Mouse (Mus musculus): Measurements from ENCODE around the gene Vars. TPM values are rescaled to one million over a fixed set of nuclear protein-coding genes. Genes with fewer than 3 reads are reported as not detected.

Gene Vars
- polyA plus RNA-seq, 1 experiment from 2014 or later = 51.4 TPM

DNA sequence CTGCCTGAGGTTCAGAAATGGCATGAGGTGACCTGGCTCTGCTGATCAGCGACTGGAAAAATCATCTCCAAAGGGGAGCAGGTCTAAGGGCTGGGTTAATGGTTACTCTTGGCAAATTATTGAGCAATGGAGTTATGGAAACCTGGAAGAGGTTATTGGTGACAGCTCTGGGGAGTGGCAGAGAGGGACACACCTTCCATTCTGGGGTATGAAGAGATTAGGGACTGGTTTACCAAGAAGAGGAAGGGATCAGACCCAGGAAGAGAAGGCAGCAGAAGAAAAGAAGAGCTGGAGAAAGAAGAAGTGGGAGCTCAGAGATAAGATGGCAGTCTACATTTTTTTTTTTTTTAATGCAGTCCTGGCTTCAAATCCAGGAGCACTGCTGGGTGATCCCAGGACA lies 46.9 kb downstream of the Vars start:
- Histone ChIP-seq H3K4me3 (ENCODE audit: low read depth, low read length) (no peak overlapping the region), H3K36me3 (ENCODE audit: control insufficient read depth, insufficient read depth, low read length) (no peaks in the 10 kb centered on the region), H3K9me3 (ENCODE audit: control insufficient read depth, low read length) (no peaks in the 10 kb centered on the region), H3K4me1 (ENCODE audit: control insufficient read depth, insufficient read depth, low read length) (peaks cover 5% of the 10 kb centered on the region; the same call in 1 of the 2 replicates), H3K27me3 (ENCODE audit: control insufficient read depth, insufficient read depth, low read length) (no peaks in the 10 kb centered on the region), H3K27ac (ENCODE audit: low read depth, low read length) (peak overlapping the region; percentile 12; the same call in 1 of the 2 replicates), H3K4me2 (ENCODE audit: low read depth, low read length) (no peak overlapping the region), H3K9ac (replicated peaks; ENCODE audit: low read depth, low read length) (no peak overlapping the region)
- ATAC-seq (ENCODE audit: low read depth) = no peak
- WGBS = 56% methylated on average over 1 of the region's 1 CpGs

DNA sequence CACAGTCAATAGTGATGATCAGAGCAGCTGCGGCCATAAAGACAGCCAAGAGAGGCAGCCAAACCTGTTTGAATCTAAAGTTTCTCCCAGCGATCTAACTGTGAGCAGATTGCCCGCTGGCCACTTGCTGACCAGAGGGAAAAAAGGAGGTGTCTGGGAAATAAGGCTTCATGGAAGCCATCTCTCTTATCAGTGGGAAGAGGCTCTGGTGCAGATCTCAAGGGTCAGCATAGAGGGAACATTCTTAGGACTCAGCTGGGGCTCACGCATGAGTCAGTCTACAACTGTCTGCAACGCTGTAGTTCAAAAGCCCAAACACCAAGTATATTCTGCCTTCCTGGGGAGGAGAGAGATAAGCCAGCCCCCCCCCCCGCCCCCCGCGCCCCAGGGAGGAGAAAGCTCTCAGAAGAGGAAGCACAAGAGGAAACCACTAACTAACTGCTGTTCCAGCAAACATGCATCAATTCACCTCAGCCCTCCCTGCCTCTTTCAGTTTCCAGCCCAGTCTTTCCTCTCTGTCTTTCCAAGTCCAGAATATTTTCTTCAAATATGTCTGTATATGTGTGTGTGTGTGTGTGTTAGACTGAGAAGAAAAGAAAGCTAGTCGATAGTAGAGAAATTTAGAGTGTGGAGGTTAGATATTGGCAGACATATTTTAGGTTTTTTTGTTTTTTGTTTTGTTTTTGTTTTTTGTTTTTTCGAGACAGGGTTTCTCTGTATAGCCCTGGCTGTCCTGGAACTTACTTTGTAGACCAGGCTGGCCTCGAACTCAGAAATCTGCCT lies 47.6 kb downstream of the Vars start:
- Histone ChIP-seq H3K27ac (ENCODE audit: low read depth, low read length) (peak overlapping the region; percentile 12; the same call in 1 of the 2 replicates), H3K4me3 (ENCODE audit: low read depth, low read length) (no peak overlapping the region), H3K9me3 (ENCODE audit: control insufficient read depth, low read length) (no peaks in the 10 kb centered on the region), H3K4me1 (ENCODE audit: control insufficient read depth, insufficient read depth, low read length) (peaks cover 5% of the 10 kb centered on the region; the same call in 1 of the 2 replicates), H3K4me2 (ENCODE audit: low read depth, low read length) (no peak overlapping the region), H3K9ac (replicated peaks; ENCODE audit: low read depth, low read length) (no peak overlapping the region), H3K36me3 (ENCODE audit: control insufficient read depth, insufficient read depth, low read length) (no peaks in the 10 kb centered on the region), H3K27me3 (ENCODE audit: control insufficient read depth, insufficient read depth, low read length) (no peaks in the 10 kb centered on the region)
- WGBS = 36% methylated on average over 11 of the region's 11 CpGs
- no peak for ATAC-seq (ENCODE audit: low read depth)

- Histone ChIP-seq H3K27me3 (ENCODE audit: control insufficient read depth, insufficient read depth, low read length) (no peaks in the 10 kb centered on the region), H3K4me2 (ENCODE audit: low read depth, low read length) (no peak overlapping the region), H3K36me3 (ENCODE audit: control insufficient read depth, insufficient read depth, low read length) (no peaks in the 10 kb centered on the region), H3K4me1 (ENCODE audit: control insufficient read depth, insufficient read depth, low read length) (peaks cover 5% of the 10 kb centered on the region; the same call in 1 of the 2 replicates), H3K9ac (replicated peaks; ENCODE audit: low read depth, low read length) (no peak overlapping the region), H3K27ac (ENCODE audit: low read depth, low read length) (no peak overlapping the region), H3K4me3 (ENCODE audit: low read depth, low read length) (no peak overlapping the region), H3K9me3 (ENCODE audit: control insufficient read depth, low read length) (no peaks in the 10 kb centered on the region)
- ATAC-seq (ENCODE audit: low read depth) = no peak
- 86% methylated on average over 5 of the region's 5 CpGs for WGBS
Observed at GRCm38 (mm10) chr17:35048932-35049440, 48.2 kb downstream of the Vars start.

DNA sequence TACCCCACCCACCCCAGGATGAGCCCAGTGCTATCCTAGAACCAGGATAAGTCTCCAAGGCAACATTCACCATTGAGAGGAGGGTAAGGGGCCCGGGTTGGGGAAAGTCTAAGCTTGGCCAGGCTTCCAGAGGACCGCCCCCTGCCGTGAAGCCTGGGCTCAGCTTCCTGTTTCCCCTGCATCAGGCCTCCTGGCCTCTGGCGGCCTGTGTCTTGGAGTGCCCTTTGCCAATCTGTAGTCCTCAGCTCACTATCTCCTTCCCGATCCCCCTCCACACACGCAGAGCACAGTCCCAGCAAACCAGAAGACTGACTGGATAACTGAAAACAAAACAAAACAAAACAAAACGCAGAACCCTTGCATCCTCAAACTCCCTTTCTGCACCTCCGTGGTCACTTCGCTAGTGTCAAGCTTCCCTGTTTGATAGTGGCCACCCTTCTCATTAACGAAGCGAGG lies 48.8 kb downstream of the Vars start, which contains the start of gene Clic1:
TSS of gene Clic1 (plus strand) at position 406 of the 456 bp plus-strand sequence.
- peaks cover 5% of the 10 kb centered on the region; the same call in 1 of the 2 replicates for H3K4me1 ChIP-seq (ENCODE audit: control insufficient read depth, insufficient read depth, low read length)

GRCm38 (mm10) chr17:35050126-35050750 lies 49.5 kb downstream of the Vars start:
- ATAC-seq (ENCODE audit: low read depth) = no peak
- 0% methylated on average over 24 of the region's 27 CpGs for WGBS
- Histone ChIP-seq H3K4me2 (ENCODE audit: low read depth, low read length) (peak overlapping the region; percentile 38), H3K27ac (ENCODE audit: low read depth, low read length) (peak overlapping the region; percentile 49), H3K9me3 (ENCODE audit: control insufficient read depth, low read length) (no peaks in the 10 kb centered on the region), H3K9ac (replicated peaks; ENCODE audit: low read depth, low read length) (peak overlapping the region; percentile 46), H3K4me1 (ENCODE audit: control insufficient read depth, insufficient read depth, low read length) (peaks cover 5% of the 10 kb centered on the region; the same call in 1 of the 2 replicates), H3K36me3 (ENCODE audit: control insufficient read depth, insufficient read depth, low read length) (no peaks in the 10 kb centered on the region), H3K27me3 (ENCODE audit: control insufficient read depth, insufficient read depth, low read length) (no peaks in the 10 kb centered on the region), H3K4me3 (ENCODE audit: low read depth, low read length) (peak overlapping the region; percentile 35)

More for the DNA sequence above, 48.8 kb downstream of the Vars start, which contains the start of gene Clic1:
- Histone ChIP-seq H3K9me3 (ENCODE audit: control insufficient read depth, low read length) (no peaks in the 10 kb centered on the region), H3K27me3 (ENCODE audit: control insufficient read depth, insufficient read depth, low read length) (no peaks in the 10 kb centered on the region), H3K27ac (ENCODE audit: low read depth, low read length) (peak within 1 kb of the TSS; percentile 49), H3K36me3 (ENCODE audit: control insufficient read depth, insufficient read depth, low read length) (no peaks in the 10 kb centered on the region), H3K9ac (replicated peaks; ENCODE audit: low read depth, low read length) (peak within 1 kb of the TSS; percentile 46), H3K4me3 (ENCODE audit: low read depth, low read length) (peak within 1 kb of the TSS; percentile 35), H3K4me2 (ENCODE audit: low read depth, low read length) (peak within 1 kb of the TSS; percentile 38)
- WGBS = 4% methylated on average over 11 of the region's 11 CpGs
- ATAC-seq (ENCODE audit: low read depth) = no peak

GRCm38 (mm10) chr17:35051156-35052086 lies 50.6 kb downstream of the Vars start:
- 4% methylated on average over 19 of the region's 21 CpGs for WGBS
- H3K36me3 ChIP-seq (ENCODE audit: control insufficient read depth, insufficient read depth, low read length) = no peaks in the 10 kb centered on the region
- no peaks in the 10 kb centered on the region for H3K27me3 ChIP-seq (ENCODE audit: control insufficient read depth, insufficient read depth, low read length)
- H3K4me2 ChIP-seq (ENCODE audit: low read depth, low read length) = peak overlapping the region; percentile 38
- peaks cover 5% of the 10 kb centered on the region; the same call in 1 of the 2 replicates for H3K4me1 ChIP-seq (ENCODE audit: control insufficient read depth, insufficient read depth, low read length)
- H3K27ac ChIP-seq (ENCODE audit: low read depth, low read length) = peak overlapping the region; percentile 82
- H3K4me3 ChIP-seq (ENCODE audit: low read depth, low read length) = peak overlapping the region; percentile 31
- H3K9ac ChIP-seq (replicated peaks; ENCODE audit: low read depth, low read length) = peak overlapping the region; percentile 54
- ATAC-seq (ENCODE audit: low read depth) = peak; percentile 57
- no peaks in the 10 kb centered on the region for H3K9me3 ChIP-seq (ENCODE audit: control insufficient read depth, low read length)

GRCm38 (mm10) chr17:35052271-35052798 lies 51.5 kb downstream of the Vars start:
- H3K4me1 ChIP-seq (ENCODE audit: control insufficient read depth, insufficient read depth, low read length) = peaks cover 5% of the 10 kb centered on the region; the same call in 1 of the 2 replicates
- WGBS = 78% methylated on average over 12 of the region's 12 CpGs
- peak overlapping the region; percentile 38 for H3K4me2 ChIP-seq (ENCODE audit: low read depth, low read length)
- 0 out of 2 replicates have a peak overlapping the region, but pooled peaks have one; percentile 4 for H3K9ac ChIP-seq (replicated peaks; ENCODE audit: low read depth, low read length)
- no peaks in the 10 kb centered on the region for H3K27me3 ChIP-seq (ENCODE audit: control insufficient read depth, insufficient read depth, low read length)
- peak overlapping the region; percentile 82 for H3K27ac ChIP-seq (ENCODE audit: low read depth, low read length)
- H3K9me3 ChIP-seq (ENCODE audit: control insufficient read depth, low read length) = no peaks in the 10 kb centered on the region
- H3K4me3 ChIP-seq (ENCODE audit: low read depth, low read length) = peak overlapping the region; percentile 31; the same call in 1 of the 2 replicates
- no peaks in the 10 kb centered on the region for H3K36me3 ChIP-seq (ENCODE audit: control insufficient read depth, insufficient read depth, low read length)
- no peak for ATAC-seq (ENCODE audit: low read depth)

All from neural tube, embryonic 14.5 days (tissue).